Mouse (Mus musculus) small intestine, adult 2 months (tissue): ENCODE data around the gene Tmem92. TPM values are rescaled to one million over a fixed set of nuclear protein-coding genes. Genes with fewer than 3 reads are reported as not detected.
A peak's percentile ranks its signal among the peaks of the same experiment; 100 is the strongest.
"Not testable (repeated sequence)": the region's sequence is repeated elsewhere in the genome, so short reads cannot be mapped to it uniquely, and the experiment has no call there.

ENCODE experiments used
- H3K27ac ChIP-seq: fragments of 200-500 bp; 2 replicates; pipeline ENCODE4 v1.5.1; 2012; ENCODE audit warnings: low read depth, low read length, control low read depth, inconsistent platforms; ENCODE audit not compliant: insufficient read depth
- H3K27me3 ChIP-seq: fragments of 200-500 bp; 2 replicates; pipeline ENCODE4 v1.6.1; 2012; ENCODE audit warnings: mild to moderate bottlenecking, moderate library complexity, low read length, inconsistent platforms; ENCODE audit not compliant: control insufficient read depth, insufficient read depth
- H3K36me3 ChIP-seq: fragments of 200-500 bp; 2 replicates; pipeline ENCODE4 v1.6.1; 2012; ENCODE audit warnings: mild to moderate bottlenecking, low read length, control low read depth, inconsistent platforms; ENCODE audit not compliant: control insufficient read depth, insufficient read depth
- H3K4me1 ChIP-seq: fragments of 200-500 bp; 2 replicates; pipeline ENCODE4 v1.6.1; 2012; ENCODE audit warnings: low read length, inconsistent platforms, mixed read lengths; ENCODE audit not compliant: control insufficient read depth, insufficient read depth, insufficient read length
- H3K4me3 ChIP-seq: fragments of 200-500 bp; 2 replicates; pipeline ENCODE4 v1.5.1; 2012; ENCODE audit warnings: low read depth, mild to moderate bottlenecking, control low read depth, inconsistent platforms, low read length, moderate library complexity
- CTCF ChIP-seq: fragments of 200-500 bp; IDR thresholded peaks from 2 replicates; pipeline ENCODE4 v1.5.1; 2012; ENCODE audit warnings: low read depth, mild to moderate bottlenecking, control low read depth, inconsistent platforms, low read length, moderate library complexity, mixed read lengths; ENCODE audit not compliant: insufficient replicate concordance, insufficient read length; ENCODE audit errors: extremely low read depth
- POLR2A ChIP-seq: fragments of 200-500 bp; IDR thresholded peaks from 2 replicates; pipeline ENCODE4 v1.6.1; 2012; ENCODE audit warnings: low read depth, mild to moderate bottlenecking, control low read depth, inconsistent platforms, low read length, moderate library complexity
- WGBS: fragments of 180-500 bp; shearing (Covaris S2); methylation state at CpG from one replicate; pipeline ENCODE4 v1.1.7; 2018; 5-methylcytosine and 5-hydroxymethylcytosine counted together
- polyA plus RNA-seq: library from polyadenylated mRNA; depleted of rRNA; stranded (reverse); fragments of >200 nt; gene quantifications from 2 replicates; pipeline ENCODE4 v1.2.3, GENCODE M21; 2012; rRNA removed

Gene Tmem92
- polyA plus RNA-seq = 0.10 TPM in 1 of 2 replicates, not detected in the other

GRCm38 (mm10) chr11:94782603-94783002 lies at the start of gene Tmem92:
Gene Tmem92, minus strand, starts transcription at chr11:94782703.
- H3K27me3 ChIP-seq = no peaks in the 10 kb centered on the region
- peaks cover 2% of the 10 kb centered on the region; the same call in 1 of the 2 replicates for H3K4me1 ChIP-seq
- no peaks in the 10 kb centered on the region for H3K36me3 ChIP-seq
- TF ChIP-seq POLR2A (no peak), CTCF (no peak)
- H3K27ac ChIP-seq = no peak within 1 kb of the TSS
- H3K4me3 ChIP-seq = no peak within 1 kb of the TSS

- WGBS = 22% methylated on average over 3 of the region's 3 CpGs
- TF ChIP-seq CTCF = no peak
- no peak for TF ChIP-seq POLR2A
- H3K36me3 ChIP-seq = no peaks in the 10 kb centered on the region
- no peak overlapping the region for H3K27ac ChIP-seq
- H3K4me3 ChIP-seq = no peak overlapping the region
- H3K4me1 ChIP-seq = no peaks in the 10 kb centered on the region
- no peaks in the 10 kb centered on the region for H3K27me3 ChIP-seq
These were observed 46.5 kb upstream of the Tmem92 start for GRCm38 (mm10) chr11:94828966-94829365.

DNA sequence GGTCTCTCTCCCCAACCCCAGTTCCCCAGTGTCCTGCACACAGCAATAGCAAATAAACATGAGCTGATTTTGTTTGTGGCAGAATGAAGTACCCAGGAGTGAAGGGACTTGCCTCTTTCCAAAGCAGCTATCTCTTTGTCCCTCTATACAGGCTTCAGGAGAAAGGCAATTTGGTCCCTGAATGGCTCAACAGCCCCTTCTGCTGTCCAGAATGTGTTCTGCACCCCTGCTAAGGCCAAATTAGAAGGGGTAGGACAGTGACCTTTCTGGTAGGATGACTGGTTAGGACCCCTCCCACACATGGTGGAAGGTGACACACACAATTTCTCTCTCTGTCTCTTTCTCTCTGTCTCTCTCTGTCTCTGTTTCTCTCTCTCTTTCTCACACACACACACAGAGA lies 36.9 kb upstream of the Tmem92 start:
- H3K27ac ChIP-seq, H3K36me3 ChIP-seq, H3K27me3 ChIP-seq, H3K4me1 ChIP-seq, H3K4me3 ChIP-seq: not testable (repeated sequence)
- peak; percentile 7; the same call in 1 of the 2 replicates for TF ChIP-seq CTCF

GRCm38 (mm10) chr11:94818946-94819345 lies 36.4 kb upstream of the Tmem92 start:
- not testable (repeated sequence) for H3K27me3 ChIP-seq, H3K36me3 ChIP-seq, H3K27ac ChIP-seq, H3K4me3 ChIP-seq, H3K4me1 ChIP-seq

DNA sequence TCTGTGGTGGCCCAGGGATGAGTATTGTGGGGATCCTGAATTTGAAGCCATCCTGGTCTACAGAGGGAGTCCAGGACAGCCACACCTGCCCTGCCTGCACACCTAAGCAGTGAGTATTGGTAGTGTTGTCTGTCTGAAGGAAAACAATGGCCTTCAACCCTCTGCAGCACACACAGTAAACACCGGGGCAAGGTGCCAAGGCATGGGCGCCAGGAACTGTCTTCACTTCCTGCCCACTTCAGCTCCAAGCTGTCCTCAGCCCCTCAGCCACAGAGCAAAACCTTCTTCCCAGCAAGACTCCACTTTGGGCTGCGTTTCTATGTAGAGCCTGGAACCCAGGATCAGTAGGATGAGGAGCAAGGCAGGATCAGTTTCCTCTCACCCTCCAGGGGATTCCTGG lies 29.0 kb upstream of the Tmem92 start:
- not testable (repeated sequence) for H3K27me3 ChIP-seq, H3K4me1 ChIP-seq, H3K4me3 ChIP-seq, H3K27ac ChIP-seq, H3K36me3 ChIP-seq
- WGBS = 33% methylated on average over 3 of the region's 3 CpGs

GRCm38 (mm10) chr11:94791700-94792099 lies 9.2 kb upstream of the Tmem92 start:
- Histone ChIP-seq H3K27ac (no peak overlapping the region), H3K27me3 (no peaks in the 10 kb centered on the region), H3K4me1 (no peaks in the 10 kb centered on the region), H3K36me3 (no peaks in the 10 kb centered on the region), H3K4me3 (no peak overlapping the region)
- TF ChIP-seq POLR2A (no peak), CTCF (no peak)

DNA sequence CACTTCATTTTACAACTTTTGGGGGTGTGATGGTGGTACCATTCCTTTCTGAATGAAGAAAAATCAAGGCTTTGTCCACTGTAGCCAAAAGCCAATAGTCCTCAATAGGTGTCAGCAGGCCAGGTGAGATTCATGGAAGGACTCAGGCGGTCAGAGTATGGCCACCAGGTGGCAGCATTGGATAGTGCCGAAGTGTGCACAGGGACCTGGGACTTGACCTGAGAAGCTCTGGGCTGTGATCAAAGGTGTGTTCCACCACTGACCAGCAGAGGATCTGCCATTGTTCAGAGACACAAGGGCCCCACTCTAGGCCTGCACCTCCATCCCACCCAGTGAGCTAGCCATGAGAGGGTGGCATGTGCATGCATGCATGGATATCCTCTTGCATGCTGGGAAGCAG lies 2.7 kb upstream of the Tmem92 start:
- H3K36me3 ChIP-seq = no peaks in the 10 kb centered on the region
- H3K4me1 ChIP-seq = 0 out of 2 replicates have a peak, but pooled peaks cover 2% of the 10 kb centered on the region
- TF ChIP-seq CTCF = peak; percentile 80; the same call in 1 of the 2 replicates
- TF ChIP-seq POLR2A = no peak
- H3K27me3 ChIP-seq = no peaks in the 10 kb centered on the region
- H3K27ac ChIP-seq = no peak overlapping the region
- no peak overlapping the region for H3K4me3 ChIP-seq
- 4% methylated on average over 2 of the region's 2 CpGs for WGBS

DNA sequence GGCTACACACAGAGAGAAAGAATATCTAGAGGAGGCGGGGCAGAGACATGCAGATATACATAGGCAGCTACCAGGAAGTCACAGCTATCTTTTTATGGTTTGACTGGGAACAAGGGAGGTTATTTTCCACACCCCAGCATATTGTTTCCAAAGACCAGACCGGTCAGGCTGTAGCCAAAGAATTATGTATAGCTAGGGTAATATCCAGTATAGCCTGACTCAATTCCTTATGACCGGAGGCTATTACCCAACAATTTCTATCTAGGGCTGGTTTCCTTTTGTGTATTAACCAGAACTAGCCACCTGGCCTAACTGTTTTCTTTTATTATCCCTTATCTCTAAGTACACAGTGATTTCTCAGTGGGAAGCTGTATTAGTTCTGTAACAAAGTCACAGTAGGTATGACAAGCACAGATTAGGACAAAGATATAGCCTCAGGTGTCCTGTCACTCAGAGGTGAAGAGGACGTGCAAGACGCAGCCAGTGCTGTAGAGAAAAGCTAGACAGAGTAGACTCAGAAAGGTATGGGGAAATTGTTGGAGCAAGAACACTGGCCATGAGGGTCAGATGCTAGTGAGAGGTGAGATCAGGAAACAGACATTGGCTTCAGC lies 7.5 kb downstream of the Tmem92 start:
- WGBS = 33% methylated on average over 5 of the region's 5 CpGs
- Histone ChIP-seq H3K27me3 (no peaks in the 10 kb centered on the region), H3K27ac (peak overlapping the region; percentile 81), H3K36me3 (no peaks in the 10 kb centered on the region), H3K4me1 (peaks cover 25% of the 10 kb centered on the region; the same call in 1 of the 2 replicates), H3K4me3 (no peak overlapping the region)
- TF ChIP-seq CTCF (no peak), POLR2A (no peak)
